Mouse (Mus musculus) cortical plate, adult 2 months (tissue): ENCODE results near the gene Itgb3. TPM values are rescaled to one million over a fixed set of nuclear protein-coding genes. Genes with fewer than 3 reads are reported as not detected.

Experiments
- H3K27ac ChIP-seq: fragments of 200-500 bp; 2 replicates; pipeline ENCODE4 v1.5.1; 2012; ENCODE audit warnings: low read length, control low read depth, inconsistent platforms; ENCODE audit not compliant: insufficient read depth
- H3K4me1 ChIP-seq: fragments of 200-500 bp; 2 replicates; pipeline ENCODE4 v1.6.1; 2011; ENCODE audit warnings: low read length; ENCODE audit not compliant: control insufficient read depth, insufficient read depth
- H3K4me3 ChIP-seq: fragments of 200-500 bp; 2 replicates; pipeline ENCODE4 v1.5.1; 2011; ENCODE audit warnings: mild to moderate bottlenecking, low read length, control low read depth; ENCODE audit not compliant: insufficient read depth
- CTCF ChIP-seq: fragments of 200-500 bp; IDR thresholded peaks from 2 replicates; pipeline ENCODE4 v1.5.1; 2011; ENCODE audit warnings: mild to moderate bottlenecking, control low read depth, low read length; ENCODE audit not compliant: insufficient read depth; ENCODE audit errors: extremely low read depth
- POLR2A ChIP-seq: fragments of 200-500 bp; IDR thresholded peaks from 2 replicates; pipeline ENCODE4 v1.6.1; 2011; ENCODE audit warnings: mild to moderate bottlenecking, low read length, control low read depth; ENCODE audit not compliant: insufficient read depth; ENCODE audit errors: extremely low read depth
- polyA plus RNA-seq: library from polyadenylated mRNA; depleted of rRNA; stranded (reverse); fragments of >200 nt; gene quantifications from 2 replicates; pipeline ENCODE4 v1.2.3, GENCODE M21; 2012

The Itgb3 gene
- polyA plus RNA-seq, 1 experiment = 2.4 TPM

- Histone ChIP-seq H3K4me3 (no peak overlapping the region), H3K4me1 (0 out of 2 replicates have a peak, but pooled peaks cover 2% of the 10 kb centered on the region), H3K27ac (no peak overlapping the region)
- TF ChIP-seq POLR2A (no peak), CTCF (no peak)
Observed at GRCm38 (mm10) chr11:104581446-104582307, 26.1 kb upstream of the Itgb3 start.

GRCm38 (mm10) chr11:104582308-104582606, 25.5 kb upstream of the Itgb3 start:
- Histone ChIP-seq H3K4me3 (no peak overlapping the region), H3K4me1 (0 out of 2 replicates have a peak, but pooled peaks cover 2% of the 10 kb centered on the region)
- no peak for TF ChIP-seq CTCF

GRCm38 (mm10) chr11:104582630-104583364, 25.0 kb upstream of the Itgb3 start:
- no peak for TF ChIP-seq POLR2A
- no peak for TF ChIP-seq CTCF
- 0 out of 2 replicates have a peak, but pooled peaks cover 2% of the 10 kb centered on the region for H3K4me1 ChIP-seq
- no peak overlapping the region for H3K27ac ChIP-seq
- no peak overlapping the region for H3K4me3 ChIP-seq

More at GRCm38 (mm10) chr11:104582308-104582606, 25.5 kb upstream of the Itgb3 start:
- no peak overlapping the region for H3K27ac ChIP-seq

GRCm38 (mm10) chr11:104585495-104585894, 22.3 kb upstream of the Itgb3 start:
- TF ChIP-seq POLR2A (no peak), CTCF (no peak)
- no peak overlapping the region for H3K4me3 ChIP-seq
- H3K27ac ChIP-seq = no peak overlapping the region
- no peaks in the 10 kb centered on the region for H3K4me1 ChIP-seq

- no peak overlapping the region for H3K4me3 ChIP-seq
- H3K4me1 ChIP-seq = no peaks in the 10 kb centered on the region
- TF ChIP-seq CTCF (no peak), POLR2A (no peak)
- no peak overlapping the region for H3K27ac ChIP-seq
Observed at GRCm38 (mm10) chr11:104587904-104588303, 19.9 kb upstream of the Itgb3 start.

- TF ChIP-seq POLR2A (no peak), CTCF (no peak)
- Histone ChIP-seq H3K4me3 (no peak overlapping the region), H3K4me1 (no peaks in the 10 kb centered on the region), H3K27ac (no peak overlapping the region)
Observed at GRCm38 (mm10) chr11:104588513-104588912, 19.3 kb upstream of the Itgb3 start.

- H3K4me3 ChIP-seq = no peak overlapping the region
- TF ChIP-seq POLR2A (no peak), CTCF (no peak)
- H3K4me1 ChIP-seq = no peaks in the 10 kb centered on the region
- no peak overlapping the region for H3K27ac ChIP-seq
Observed at GRCm38 (mm10) chr11:104589570-104589969, 18.2 kb upstream of the Itgb3 start.

- Histone ChIP-seq H3K4me3 (no peak overlapping the region), H3K4me1 (no peaks in the 10 kb centered on the region), H3K27ac (no peak overlapping the region)
- TF ChIP-seq POLR2A (no peak), CTCF (peak; percentile 94)
Observed at GRCm38 (mm10) chr11:104590148-104590547, 17.7 kb upstream of the Itgb3 start.

- TF ChIP-seq CTCF (no peak), POLR2A (no peak)
- Histone ChIP-seq H3K4me1 (no peaks in the 10 kb centered on the region), H3K27ac (no peak overlapping the region), H3K4me3 (no peak overlapping the region)
Observed at GRCm38 (mm10) chr11:104592066-104592835, 15.5 kb upstream of the Itgb3 start.
